Mouse (Mus musculus) B cell, adult (primary cell): ENCODE results near the gene Map3k14. TPM values are rescaled to one million over a fixed set of nuclear protein-coding genes. Genes with fewer than 3 reads are reported as not detected.

Source experiments
- total RNA-seq: library from RNA; stranded (reverse); gene quantifications from 4 replicates; pipeline ENCODE4 v1.2.4, GENCODE M21; 2023; ENCODE audit not compliant: inconsistent age

Map3k14 gene
- total RNA-seq = 56.0 to 63.2 TPM (median 59.6 TPM) in 4 replicates

GRCm38 (mm10) chr11:103267346-103268219, at the start of gene Map3k14:
Map3k14 (minus strand) TSS chr11:103267472.

GRCm38 (mm10) chr11:103217790-103218516, 49.3 kb downstream of the Map3k14 start, which contains the start of gene Spata32:
Spata32 (minus strand) TSS chr11:103218432.

GRCm38 (mm10) chr11:103208458-103208857, 58.8 kb downstream of the Map3k14 start, which contains the start of gene 1700023F06Rik:
1700023F06Rik (minus strand) TSS chr11:103208558.

GRCm38 (mm10) chr11:103170494-103171285, 96.6 kb downstream of the Map3k14 start, which contains the start of gene Fmnl1:
Fmnl1 (plus strand) TSS chr11:103171107.

Other genes with a start within 250 kb of the Map3k14 start
- 58.0 to 62.2 TPM (median 59.9 TPM) in 4 replicates for gene Nmt1, start 239.3 kb downstream of the Map3k14 start, total RNA-seq
- gene Dcakd, start 239.1 kb downstream of the Map3k14 start, total RNA-seq = 15.0 to 17.7 TPM (median 15.8 TPM) in 4 replicates
- 2.7 to 4.7 TPM (median 3.8 TPM) in 4 replicates for gene Plcd3, start 165.8 kb downstream of the Map3k14 start, total RNA-seq
- 46.6 to 58.5 TPM (median 49.6 TPM) in 4 replicates for gene Acbd4, start 165.8 kb downstream of the Map3k14 start, total RNA-seq
- gene Hexim1, start 151.2 kb downstream of the Map3k14 start, total RNA-seq = 55.6 to 59.2 TPM (median 56.1 TPM) in 4 replicates
- gene Hexim2, start 135.0 kb downstream of the Map3k14 start, total RNA-seq = 3.5 to 7.4 TPM (median 6.4 TPM) in 4 replicates
- gene Fmnl1, start 96.4 kb downstream of the Map3k14 start, total RNA-seq = 368 to 401 TPM (median 386 TPM) in 4 replicates
- gene 1700023F06Rik, start 58.9 kb downstream of the Map3k14 start, total RNA-seq = not detected in 4 replicates
- not detected in 4 replicates for gene Spata32, start 49.0 kb downstream of the Map3k14 start, total RNA-seq
- 88.5 to 95.2 TPM (median 90.7 TPM) in 4 replicates for gene Arhgap27, start 96.2 kb upstream of the Map3k14 start, total RNA-seq
- gene Plekhm1, start 145.2 kb upstream of the Map3k14 start, total RNA-seq = 75.9 to 86.8 TPM (median 84.0 TPM) in 4 replicates
- gene Lrrc37a, start 237.1 kb upstream of the Map3k14 start, total RNA-seq = not detected in 4 replicates